Mouse (Mus musculus) CD4-positive naive resting alpha-beta T cell, adult 57 days (primary cell): ENCODE data around the gene Btbd3. TPM values are rescaled to one million over a fixed set of nuclear protein-coding genes. Genes with fewer than 3 reads are reported as not detected.

Source experiments
- total RNA-seq: library from RNA; stranded (reverse); gene quantifications from one replicate; pipeline ENCODE4 v1.2.4, GENCODE M21; 2023

Btbd3 gene
- total RNA-seq = 9.3 TPM

DNA sequence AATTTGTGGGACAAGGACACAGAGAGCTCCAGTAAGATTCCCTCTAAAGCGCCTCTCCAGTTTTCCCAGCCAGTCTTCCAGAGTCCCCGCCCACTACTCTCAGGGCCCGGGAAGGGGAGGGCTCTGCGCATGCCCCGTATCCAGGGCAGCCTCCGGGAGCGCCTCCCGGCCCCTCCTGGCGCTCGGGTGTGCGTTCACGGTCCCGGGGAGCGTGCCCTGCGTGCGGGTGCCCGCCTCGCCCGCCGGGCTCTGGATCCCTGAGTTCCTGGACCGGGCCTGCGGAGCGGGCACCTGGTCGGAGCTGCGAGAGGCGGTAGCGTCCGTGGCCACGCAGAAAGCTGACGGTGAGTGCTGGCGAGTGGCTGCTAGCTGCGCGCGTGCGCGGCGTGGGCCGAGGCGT lies at the start of gene Btbd3:
Btbd3 (plus strand) TSS at position 155 of the 400 bp plus-strand sequence.

